Mouse (Mus musculus) liver, adult (tissue): ENCODE data around the gene Gm4847.

Source experiments
- GATA4 ChIP-seq: IDR thresholded peaks from 2 replicates; pipeline ENCODE4 v1.6.1; 2014; ENCODE audit warnings: mild to moderate bottlenecking, low read length; ENCODE audit not compliant: insufficient replicate concordance

Gm4847 gene

GRCm38 (mm10) chr1:166647593-166647992 lies at the start of gene Gm4847:
Gm4847 (minus strand) TSS chr1:166647693.
- no peak for TF ChIP-seq GATA4

- TF ChIP-seq GATA4: no peak
Measured at GRCm38 (mm10) chr1:166681745-166682144, 34.3 kb upstream of the Gm4847 start, which contains the start of gene Fmo9. Fmo9 (minus strand) TSS chr1:166681845.

GRCm38 (mm10) chr1:166669264-166669663 lies 21.8 kb upstream of the Gm4847 start:
- TF ChIP-seq GATA4: no peak

GRCm38 (mm10) chr1:166660800-166661199 lies 13.3 kb upstream of the Gm4847 start:
- no peak for TF ChIP-seq GATA4
